Mouse (Mus musculus): Measurements from ENCODE around the gene Gm960.

The Gm960 gene

DNA sequence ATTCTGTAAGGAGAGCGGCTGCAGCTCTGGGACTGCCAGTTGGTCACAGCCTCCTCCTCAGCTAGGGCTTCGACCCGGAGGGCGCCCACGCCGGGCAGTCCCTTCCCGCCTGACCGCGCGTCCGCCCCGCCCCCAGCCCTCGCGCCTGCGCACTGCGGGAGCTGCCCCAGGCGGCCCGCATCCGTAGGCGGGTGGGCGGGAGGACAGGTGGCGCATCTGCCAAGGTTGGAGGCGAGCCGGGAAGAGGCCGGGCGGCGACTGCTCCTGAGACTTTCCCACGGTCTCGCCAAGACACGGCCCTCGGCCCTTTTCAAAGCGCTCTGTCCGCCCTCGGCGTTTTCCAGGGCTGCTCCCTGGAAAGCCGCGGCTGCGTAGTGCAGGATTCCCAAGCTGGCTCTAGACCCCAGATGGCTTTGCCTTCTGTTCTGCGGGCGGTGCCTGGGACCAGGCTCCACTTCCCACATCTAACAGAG, at the start of gene Gm960:
Gene Gm960, minus strand, starts transcription at position 464 of the 473 bp plus-strand sequence.
- peak; percentile 72 for DNase-seq

DNA sequence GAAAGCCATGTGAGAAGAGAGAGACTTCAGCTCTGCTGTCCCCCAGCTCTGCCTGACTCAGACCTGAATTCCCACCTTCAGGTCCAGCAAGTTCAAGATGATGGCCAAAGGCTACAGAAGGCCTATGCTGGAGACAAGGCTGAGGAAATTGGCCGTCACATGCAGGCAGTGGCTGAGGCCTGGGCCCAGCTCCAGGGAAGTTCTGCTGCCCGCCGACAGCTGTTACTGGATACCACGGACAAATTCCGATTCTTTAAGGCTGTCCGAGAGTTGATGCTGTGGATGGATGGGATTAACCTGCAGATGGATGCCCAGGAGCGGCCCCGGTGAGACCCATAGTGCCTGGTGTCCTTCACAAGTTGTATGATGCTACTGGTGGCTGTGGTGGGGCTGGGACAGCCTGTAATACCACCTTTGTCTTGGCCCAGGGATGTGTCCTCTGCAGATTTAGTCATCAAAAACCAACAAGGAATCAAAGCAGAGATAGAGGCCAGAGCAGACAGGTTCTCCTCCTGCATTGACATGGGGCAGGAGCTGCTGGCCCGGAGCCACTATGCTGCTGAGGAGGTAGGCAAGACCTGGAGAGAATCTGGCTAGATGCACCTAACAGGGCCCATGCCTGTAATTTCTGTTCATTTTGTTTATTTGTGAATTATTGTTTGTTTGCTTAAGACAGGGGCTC, 49.3 kb upstream of the Gm960 start:
- no peak for DNase-seq

DNA sequence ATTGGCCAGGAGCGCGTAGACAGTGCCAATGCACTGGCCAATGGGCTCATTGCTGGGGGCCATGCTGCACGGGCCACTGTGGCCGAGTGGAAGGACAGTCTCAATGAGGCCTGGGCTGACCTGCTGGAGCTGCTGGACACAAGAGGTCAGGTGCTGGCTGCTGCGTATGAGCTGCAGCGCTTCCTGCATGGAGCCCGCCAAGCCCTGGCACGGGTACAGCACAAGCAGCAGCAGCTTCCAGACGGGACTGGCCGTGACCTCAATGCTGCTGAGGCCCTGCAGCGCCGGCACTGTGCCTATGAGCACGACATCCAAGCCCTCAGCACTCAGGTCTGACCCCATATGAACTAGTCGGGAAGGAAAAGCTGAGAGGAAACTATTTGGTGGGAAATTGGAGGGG, 48.1 kb upstream of the Gm960 start:
- no peak for DNase-seq

DNA sequence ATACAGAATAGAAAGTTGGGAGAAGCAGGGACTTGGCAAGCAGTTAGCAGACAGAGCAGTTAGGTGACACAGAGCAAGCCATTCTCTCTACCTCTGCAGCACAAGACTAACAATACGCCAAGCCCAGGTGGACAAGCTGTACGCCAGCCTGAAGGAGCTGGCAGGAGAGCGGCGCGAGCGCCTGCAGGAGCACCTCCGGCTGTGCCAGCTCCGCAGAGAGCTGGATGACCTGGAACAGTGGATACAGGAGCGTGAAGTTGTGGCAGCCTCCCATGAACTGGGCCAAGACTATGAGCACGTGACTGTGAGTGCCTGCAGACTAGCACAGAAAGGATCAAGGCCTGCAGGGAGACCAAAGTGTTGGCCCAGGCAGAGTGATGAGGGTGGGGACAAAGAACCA, 47.2 kb upstream of the Gm960 start:
- no peak for DNase-seq

DNA sequence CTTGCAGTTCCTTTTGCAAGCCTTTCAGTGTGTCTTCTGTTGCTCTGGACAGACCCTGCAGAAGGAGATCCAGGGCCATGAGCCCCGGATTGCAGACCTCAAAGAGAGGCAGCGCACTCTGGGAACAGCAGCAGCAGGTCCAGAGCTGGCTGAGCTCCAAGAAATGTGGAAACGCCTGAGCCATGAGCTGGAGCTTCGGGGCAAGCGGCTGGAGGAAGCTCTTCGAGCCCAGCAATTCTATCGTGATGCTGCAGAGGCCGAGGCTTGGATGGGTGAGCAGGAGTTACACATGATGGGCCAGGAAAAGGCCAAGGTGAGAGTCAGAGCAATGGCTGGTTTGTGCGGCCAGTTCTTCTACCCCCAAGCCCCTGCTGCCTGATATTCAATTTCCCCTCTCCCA, 46.6 kb upstream of the Gm960 start:
- peak; percentile 31 for DNase-seq

DNA sequence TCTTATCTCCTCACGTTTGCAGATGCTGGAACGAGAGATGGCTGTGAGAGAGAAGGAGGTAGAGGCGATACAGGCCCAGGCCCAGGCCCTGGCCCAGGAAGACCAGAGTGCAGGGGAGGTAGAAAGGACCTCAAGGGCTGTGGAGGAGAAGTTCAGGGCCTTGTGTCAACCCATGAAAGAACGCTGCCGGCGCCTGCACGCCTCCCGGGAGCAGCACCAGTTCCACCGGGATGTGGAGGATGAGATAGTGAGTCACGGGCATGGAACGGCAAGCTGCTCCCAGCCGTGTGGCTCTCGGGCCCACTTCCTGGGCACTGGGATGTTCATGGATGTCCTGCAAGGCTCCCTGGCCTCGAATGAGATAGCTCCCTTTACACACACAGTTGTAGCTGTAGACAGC, 45.6 kb upstream of the Gm960 start:
- DNase-seq, result no peak

DNA sequence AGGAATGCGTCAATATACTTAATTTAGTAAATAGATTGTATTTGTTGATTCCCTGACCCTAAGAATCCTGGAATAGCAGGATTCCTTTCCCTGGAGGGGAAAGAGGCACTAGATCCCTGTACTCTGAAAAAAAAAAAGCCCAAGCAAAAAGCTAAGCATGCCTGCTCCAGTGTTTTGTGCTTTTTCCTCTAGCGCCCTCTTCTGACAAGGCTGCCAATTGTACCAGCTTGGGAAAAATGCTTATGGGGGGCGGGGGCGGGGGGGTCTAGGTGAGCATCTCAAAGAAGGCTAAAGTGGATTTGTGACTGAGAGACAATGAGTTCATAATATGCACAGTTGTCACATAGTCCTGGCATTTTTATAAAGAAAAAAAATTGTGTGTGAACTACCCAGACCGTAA, 45.1 kb upstream of the Gm960 start:
- DNase-seq, result peak; percentile 51

DNA sequence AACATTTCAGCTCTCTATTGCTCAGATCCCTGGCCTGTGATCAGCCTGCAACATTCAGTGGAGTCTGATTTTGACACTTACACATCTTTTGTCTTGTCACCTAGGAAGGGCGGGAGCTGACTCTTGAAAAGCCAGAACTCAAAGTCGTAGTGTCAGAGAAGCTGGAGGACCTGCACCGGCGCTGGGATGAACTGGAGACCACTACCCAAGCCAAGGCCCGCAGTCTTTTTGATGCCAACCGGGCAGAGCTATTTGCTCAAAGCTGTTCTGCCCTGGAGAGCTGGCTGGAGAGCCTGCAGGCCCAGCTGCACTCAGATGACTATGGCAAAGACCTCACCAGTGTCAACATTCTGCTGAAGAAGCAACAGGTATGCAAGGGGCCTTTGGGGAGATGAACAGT, 43.8 kb upstream of the Gm960 start:
- no peak for DNase-seq

DNA sequence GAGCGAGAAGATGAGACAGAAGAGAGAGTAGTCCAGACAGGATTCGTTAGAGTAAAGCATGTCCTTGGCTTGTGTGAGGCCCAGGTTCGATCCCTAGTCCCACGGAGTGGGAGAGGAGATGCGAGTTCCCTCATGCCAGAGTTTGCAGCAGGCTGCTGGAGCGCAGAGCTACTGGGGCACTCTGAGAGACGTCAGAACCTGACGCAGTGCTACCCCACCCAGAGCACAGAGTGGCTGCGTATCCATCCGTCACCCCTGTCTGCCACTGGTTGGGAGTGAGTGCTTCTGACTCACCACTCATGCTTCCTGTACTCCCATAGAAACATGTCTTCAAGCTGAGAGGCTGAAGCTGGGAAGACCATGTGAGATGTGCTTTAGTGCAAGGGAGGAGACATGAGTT, 43.0 kb upstream of the Gm960 start:
- DNase-seq, result no peak

DNA sequence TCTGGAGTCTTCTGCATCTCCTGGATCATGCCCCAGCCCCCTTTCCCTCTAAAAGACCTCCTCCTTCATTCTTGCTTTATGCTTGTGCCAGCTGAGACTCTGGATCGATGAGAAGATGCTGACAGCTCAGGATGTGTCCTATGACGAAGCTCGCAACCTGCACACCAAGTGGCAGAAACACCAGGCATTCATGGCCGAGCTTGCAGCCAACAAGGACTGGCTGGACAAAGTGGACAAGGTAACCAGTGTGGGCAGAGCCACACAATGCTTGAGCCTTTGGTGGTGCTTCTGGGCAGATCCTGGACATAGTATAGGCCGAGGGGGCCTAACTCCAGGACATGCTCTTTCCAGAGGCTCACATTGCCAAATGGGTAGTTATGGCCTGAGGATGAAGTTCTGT, 41.3 kb upstream of the Gm960 start:
- no peak for DNase-seq

DNA sequence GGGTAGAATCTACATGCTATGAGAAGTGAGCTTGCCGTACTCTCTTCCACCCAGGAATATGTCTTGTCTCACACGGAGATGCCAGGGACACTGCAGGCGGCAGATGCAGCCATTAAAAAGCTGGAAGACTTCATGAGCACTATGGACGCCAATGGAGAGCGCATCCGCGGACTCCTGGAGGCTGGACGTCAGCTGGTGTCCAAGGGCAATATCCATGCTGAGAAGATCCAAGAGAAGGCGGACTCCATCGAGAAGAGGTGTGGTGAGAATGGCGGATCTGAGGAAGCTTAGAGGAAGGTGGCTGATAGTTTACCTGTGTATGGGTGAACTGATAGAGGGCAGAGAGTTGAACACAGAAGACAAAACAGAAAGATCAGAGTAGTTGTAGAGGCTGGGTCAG, 40.6 kb upstream of the Gm960 start:
- DNase-seq, result no peak

DNA sequence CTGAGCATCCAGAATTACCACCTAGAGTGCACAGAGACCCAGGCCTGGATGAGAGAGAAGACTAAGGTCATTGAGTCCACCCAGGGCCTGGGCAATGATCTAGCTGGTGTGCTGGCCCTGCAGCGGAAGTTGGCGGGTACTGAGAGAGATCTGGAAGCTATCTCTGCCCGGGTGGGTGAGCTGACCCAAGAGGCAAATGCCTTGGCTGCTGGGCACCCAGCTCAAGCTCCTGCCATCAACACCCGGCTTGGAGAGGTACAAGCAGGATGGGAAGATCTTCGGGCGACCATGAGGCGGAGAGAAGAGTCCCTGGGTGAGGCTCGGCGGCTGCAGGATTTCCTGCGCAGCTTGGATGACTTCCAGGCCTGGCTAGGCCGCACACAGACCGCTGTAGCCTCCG, 39.4 kb upstream of the Gm960 start:
- no peak for DNase-seq

DNA sequence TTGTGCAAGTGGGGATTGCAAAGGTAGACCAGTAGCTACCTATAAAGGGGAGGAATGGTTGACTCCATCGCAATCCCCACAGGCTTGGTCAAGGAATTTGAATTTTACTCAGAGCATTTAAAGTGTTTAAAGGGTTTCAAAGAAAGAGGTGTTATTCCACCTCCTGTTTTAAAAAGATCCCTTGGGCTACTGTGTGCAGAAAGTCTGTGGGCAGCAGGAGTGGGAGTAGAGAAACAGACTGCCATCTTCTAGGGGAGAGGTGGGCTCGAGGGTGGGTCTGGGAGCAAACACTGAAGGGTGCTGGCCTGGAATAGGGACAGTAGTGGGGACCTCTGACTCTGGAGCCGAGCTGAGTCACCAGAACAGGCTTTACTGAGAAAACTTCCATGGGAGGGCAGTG, 34.6 kb upstream of the Gm960 start:
- DNase-seq, result no peak

DNA sequence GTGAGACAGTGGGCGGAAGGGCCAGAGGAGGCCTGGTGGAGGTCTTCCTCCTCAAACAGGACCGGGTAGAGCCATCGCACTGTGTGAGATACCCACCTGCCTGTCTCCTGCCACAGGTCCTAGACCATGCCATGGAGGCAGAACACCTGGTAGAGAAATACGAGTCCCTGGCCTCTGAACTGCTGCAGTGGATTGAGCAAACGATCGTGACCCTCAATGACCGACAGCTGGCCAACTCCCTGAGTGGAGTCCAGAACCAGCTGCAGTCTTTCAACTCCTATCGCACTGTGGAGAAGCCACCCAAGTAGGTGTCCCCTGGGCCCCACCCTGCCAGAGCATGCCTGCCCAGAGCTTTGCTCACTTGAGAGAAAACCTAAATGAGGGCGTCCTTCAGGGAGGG, 30.7 kb upstream of the Gm960 start:
- no peak for DNase-seq

DNA sequence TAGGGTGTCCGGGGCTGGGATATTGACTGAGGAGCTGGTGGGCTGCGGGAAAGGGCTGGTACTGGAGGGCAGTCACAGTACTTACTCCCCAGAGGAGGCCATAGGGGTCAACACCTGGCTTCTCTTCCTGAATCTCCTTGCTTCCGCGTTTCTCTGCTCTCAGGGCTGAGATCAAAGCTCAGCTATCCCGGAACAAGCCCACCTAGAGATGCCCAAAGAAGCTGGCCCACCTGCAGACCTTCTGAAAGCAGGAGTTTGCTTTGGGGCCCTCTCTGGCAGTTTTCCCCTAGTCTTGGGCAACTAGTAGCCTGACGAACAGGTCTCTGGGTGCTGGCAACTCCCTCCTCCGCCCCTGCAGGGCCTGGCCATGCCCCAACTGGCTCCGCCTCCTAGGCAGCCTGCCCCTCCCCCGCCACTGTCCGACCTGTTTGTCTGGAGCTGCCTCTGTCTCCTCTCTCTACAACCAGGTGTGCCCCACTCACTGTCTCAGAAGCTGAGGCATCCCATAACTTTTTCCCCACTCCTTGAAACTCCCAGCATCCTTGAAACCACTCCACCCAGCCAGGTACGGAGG, 22.3 kb upstream of the Gm960 start:
- peak; percentile 67 for DNase-seq

DNA sequence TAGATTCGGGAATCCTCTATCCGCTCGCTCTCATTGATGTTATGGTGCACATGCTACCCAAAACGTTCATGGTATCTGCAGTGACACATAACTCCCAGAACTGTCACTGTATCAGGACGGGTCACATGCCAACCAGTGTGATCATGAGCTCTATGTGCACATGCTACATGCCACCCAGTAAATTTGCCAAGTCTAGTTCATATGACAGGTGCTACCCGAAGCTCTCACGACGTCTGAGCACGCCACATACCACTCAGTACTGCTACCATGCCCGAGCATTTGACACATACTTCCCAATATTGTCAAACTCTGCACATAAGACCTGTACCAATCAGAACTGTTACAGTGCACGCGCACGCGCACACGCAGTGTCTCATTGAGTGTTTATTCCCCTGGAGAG, 21.6 kb upstream of the Gm960 start:
- no peak for DNase-seq

DNA sequence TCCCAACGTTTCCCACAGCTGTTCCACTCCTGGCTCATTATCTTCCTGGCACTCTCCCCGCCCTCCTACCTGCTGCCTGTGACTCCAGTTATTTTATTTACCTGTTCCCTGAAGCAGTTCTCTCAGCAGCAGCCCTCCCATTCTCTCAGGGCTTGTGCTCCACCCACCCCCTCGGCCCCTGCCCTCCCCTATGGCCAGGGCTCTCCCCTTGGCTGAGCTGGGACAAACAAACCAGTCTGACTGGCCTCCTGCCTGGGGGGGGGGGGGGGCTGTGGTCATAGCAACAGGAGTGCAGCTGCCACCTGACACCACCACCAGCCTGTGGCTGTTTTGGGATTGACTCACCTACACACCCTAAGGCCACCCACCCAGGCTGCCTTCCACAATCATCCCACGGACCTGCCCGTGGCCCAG, 20.9 kb upstream of the Gm960 start:
- peak; percentile 53 for DNase-seq

DNA sequence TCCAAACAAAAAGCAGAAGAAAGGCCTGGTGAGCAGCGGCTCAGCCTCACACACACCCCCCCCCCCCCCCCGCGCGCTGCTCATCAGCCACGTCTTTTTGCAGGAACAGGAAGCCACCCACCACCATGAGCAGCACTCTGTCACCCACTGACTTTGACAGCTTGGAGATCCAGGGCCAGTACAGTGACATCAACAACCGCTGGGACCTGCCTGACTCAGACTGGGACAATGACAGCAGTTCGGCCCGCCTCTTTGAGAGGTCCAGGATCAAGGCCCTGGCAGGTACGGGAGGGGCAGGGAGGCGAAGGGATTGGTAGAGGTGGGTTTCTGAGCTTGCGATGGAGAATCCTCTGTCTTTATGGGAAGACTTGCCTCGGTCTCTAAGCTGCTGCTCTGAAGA, 20.2 kb upstream of the Gm960 start:
- DNase-seq, result no peak

DNA sequence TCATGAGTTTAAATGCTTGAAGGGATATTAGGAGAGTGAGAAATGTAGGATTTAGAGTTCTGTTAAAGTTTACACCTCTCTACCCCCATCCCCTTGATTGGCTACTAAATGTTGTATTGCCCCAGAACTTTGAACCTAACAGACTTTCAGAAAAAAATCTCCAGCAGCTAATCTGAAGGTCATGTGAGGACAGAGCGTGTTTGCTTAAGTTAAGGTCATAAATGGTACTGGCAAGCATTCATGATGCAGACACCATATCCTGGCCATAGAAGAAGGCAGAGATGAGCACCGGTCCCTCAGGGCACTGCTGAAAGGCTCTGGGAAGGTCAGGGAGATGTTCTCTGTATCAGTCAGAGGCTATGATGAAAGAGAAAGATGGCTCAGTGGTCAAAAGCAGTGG, 18.8 kb upstream of the Gm960 start:
- DNase-seq, result no peak

DNA sequence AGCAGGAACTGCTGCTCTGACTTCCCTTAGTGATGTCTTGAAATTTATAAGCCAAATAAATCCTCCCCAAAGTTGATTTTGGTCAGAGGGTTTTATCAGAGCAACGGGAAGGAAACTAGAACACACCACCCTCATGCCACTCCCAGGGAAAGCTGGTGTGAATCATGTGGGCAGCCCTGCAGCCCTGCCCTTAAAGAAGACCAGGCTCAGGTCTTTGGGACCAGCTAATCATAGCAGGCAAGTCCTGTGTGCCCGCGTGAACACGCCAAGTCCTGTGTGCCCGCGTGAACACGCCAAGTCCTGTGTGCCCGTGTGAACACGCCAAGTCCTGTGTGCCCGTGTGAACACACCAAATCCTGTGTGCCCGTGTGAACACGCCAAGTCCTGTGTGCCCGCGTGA, 18.3 kb upstream of the Gm960 start:
- DNase-seq, result no peak

DNA sequence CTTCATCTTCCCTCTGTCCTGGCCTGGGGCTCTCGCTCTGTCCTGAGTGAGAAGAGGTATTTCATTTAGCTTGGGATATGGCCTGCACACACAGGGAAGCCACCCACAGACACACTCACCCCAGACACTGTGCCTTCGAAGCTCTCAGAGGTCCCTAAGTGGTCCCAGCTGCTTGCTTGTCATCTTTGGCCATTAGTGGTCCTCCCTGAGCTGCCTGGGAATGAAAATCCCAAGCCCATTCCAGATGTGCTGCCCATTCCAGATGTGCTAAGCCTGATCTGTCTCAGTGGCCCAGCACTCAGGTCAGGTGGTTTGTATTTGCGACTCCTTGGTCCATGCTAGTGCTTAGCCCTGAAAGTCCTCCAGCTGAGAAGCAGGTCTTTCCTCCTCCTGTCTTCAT, 15.4 kb upstream of the Gm960 start:
- DNase-seq, result no peak

DNA sequence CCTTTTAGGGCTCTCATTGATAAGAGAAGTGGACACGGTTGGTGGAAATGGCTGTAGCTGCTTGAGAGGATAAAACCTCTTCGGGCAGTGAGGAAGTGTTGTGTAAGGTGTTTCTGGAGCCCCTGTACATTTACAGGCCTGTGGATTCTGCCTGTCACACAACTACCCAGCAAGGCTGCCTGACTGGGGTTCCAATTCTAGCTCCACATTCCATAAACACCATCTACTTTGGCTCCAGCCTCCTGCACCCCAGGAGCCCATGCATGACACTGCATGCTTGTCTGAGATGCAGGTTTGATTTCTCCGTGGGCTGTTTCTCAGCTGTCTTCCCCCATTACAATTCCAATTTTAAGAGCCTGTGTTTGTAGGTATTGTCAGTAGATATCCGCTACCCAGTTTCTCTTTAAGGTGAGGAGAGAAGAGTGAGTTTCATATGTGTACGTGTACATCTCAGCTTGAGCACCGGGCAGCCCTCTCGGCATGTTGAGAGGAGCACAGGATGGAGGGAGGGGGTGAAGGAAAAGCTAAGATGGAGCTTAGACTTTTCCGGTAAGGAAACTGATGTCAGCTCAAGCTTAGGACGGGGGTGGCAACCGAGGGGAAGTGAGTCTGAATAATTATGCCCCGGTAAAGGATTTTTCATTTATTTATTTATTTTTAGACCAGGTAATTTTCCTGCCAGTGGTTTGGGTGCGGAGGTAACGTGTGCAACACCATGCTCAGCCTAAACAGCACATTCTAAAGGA, 14.5 kb upstream of the Gm960 start:
- DNase-seq, result no peak

DNA sequence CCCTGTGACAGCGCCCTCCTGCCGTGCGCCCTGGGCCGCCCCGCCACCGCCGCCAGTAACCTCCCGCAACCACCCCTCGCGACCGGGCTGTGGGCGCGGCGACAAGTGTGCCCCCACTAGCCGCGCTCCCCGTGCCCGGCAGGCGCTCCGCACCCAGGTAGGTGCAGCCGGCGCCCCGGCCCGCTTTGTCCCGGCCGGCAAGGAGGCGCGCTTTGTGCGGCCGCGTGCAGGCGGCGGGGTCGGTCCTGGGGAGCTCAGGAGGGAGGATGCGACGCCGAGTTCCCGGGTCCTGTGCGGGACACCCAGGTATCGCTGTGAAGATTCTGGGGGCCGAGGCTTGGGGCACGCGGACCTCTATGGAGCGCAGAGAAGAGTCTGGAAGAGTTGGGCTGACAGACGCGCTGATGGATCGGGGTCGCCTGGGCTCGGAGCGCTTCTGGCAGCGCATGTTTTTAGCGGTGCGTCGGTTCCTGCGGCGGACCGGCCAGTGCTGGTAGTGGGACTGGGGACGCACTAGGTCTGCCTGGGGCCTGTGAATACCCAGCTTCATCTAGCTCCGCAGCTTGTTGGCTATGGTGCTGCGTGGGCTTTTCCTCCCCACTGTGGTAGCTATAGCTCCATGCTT, 13.8 kb upstream of the Gm960 start:
- DNase-seq, result no peak

DNA sequence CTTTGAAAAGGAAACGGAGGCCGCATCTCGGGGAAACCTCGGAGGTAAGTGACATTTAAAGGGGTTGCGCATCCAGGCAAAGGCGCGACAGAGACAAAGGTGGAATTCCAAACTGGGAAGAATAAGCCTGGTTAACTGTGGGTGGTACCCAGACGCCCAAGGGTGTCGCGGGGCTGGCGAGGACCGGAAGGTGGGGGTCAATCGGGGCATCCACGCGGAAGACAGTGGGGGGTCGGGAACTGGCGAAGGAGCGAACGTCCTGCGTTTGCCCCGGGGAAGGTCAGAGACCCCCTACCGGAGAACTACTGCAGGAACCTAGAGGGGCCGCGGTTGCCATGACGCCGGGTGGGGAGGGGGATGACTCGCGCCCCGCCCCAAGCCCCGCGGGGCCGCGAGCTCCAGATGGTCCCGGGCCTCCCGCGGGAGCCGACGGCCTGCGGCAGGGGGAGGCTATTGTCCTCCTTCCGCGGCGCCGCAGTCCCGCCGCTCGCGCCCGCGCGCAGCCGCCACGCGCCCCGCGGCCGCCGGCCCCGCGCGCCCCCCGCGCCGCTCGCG, 13.2 kb upstream of the Gm960 start:
- no peak for DNase-seq
